Mouse (Mus musculus): ENCODE data around the gene Gnai2.

Gene Gnai2

GRCm38 (mm10) chr9:107611456-107612190 lies 23.5 kb downstream of the Gnai2 start:
- no peak for DNase-seq (ENCODE audit: low spot score)

GRCm38 (mm10) chr9:107609433-107609830 lies 25.7 kb downstream of the Gnai2 start:
- DNase-seq (ENCODE audit: low spot score), result no peak

- no peak for DNase-seq (ENCODE audit: low spot score)
Measured at GRCm38 (mm10) chr9:107608741-107609432, 26.3 kb downstream of the Gnai2 start, which contains the start of gene Sema3b. Gene Sema3b (minus strand): TSS chr9:107609229.

- no peak for DNase-seq (ENCODE audit: low spot score)
Measured at GRCm38 (mm10) chr9:107607653-107608245, 27.4 kb downstream of the Gnai2 start.

GRCm38 (mm10) chr9:107607036-107607435 lies 28.1 kb downstream of the Gnai2 start:
- no peak for DNase-seq (ENCODE audit: low spot score)

GRCm38 (mm10) chr9:107606591-107606990 lies 28.6 kb downstream of the Gnai2 start:
- no peak for DNase-seq (ENCODE audit: low spot score)

GRCm38 (mm10) chr9:107605041-107605661 lies 30.0 kb downstream of the Gnai2 start:
- no peak for DNase-seq (ENCODE audit: low spot score)

- DNase-seq (ENCODE audit: low spot score), result no peak
Measured at GRCm38 (mm10) chr9:107603251-107603650, 31.9 kb downstream of the Gnai2 start.

GRCm38 (mm10) chr9:107602068-107602648 lies 33.0 kb downstream of the Gnai2 start:
- DNase-seq (ENCODE audit: low spot score), result peak; percentile 87

- no peak for DNase-seq (ENCODE audit: low spot score)
Measured at GRCm38 (mm10) chr9:107601275-107601674, 33.9 kb downstream of the Gnai2 start.

GRCm38 (mm10) chr9:107600745-107601144 lies 34.4 kb downstream of the Gnai2 start:
- no peak for DNase-seq (ENCODE audit: low spot score)

- DNase-seq (ENCODE audit: low spot score), result no peak
Measured at GRCm38 (mm10) chr9:107599842-107600241, 35.3 kb downstream of the Gnai2 start.

GRCm38 (mm10) chr9:107599433-107599832 lies 35.7 kb downstream of the Gnai2 start:
- no peak for DNase-seq (ENCODE audit: low spot score)

- no peak for DNase-seq (ENCODE audit: low spot score)
Measured at GRCm38 (mm10) chr9:107598385-107598784, 36.8 kb downstream of the Gnai2 start.

- DNase-seq (ENCODE audit: low spot score), result no peak
Measured at GRCm38 (mm10) chr9:107596619-107597569, 38.3 kb downstream of the Gnai2 start.

GRCm38 (mm10) chr9:107594281-107595062 lies 40.7 kb downstream of the Gnai2 start:
- no peak for DNase-seq (ENCODE audit: low spot score)

- DNase-seq (ENCODE audit: low spot score), result peak; percentile 58
Measured at GRCm38 (mm10) chr9:107593101-107593976, 41.8 kb downstream of the Gnai2 start.

GRCm38 (mm10) chr9:107590773-107591060 lies 44.5 kb downstream of the Gnai2 start:
- DNase-seq (ENCODE audit: low spot score), result no peak

- no peak for DNase-seq (ENCODE audit: low spot score)
Measured at GRCm38 (mm10) chr9:107590058-107590772, 45.0 kb downstream of the Gnai2 start.
